Mouse (Mus musculus) liver, embryonic 11.5 days (tissue): ENCODE measurements around the gene Cela2a. TPM values are rescaled to one million over a fixed set of nuclear protein-coding genes. Genes with fewer than 3 reads are reported as not detected.
"Not testable (repeated sequence)": the region's sequence is repeated elsewhere in the genome, so short reads cannot be mapped to it uniquely, and the experiment has no call there.

Experiments used
- ATAC-seq: fragments of 200-750 bp; cut with Nextera tagmentation; replicated peaks from 2 replicates; pipeline ENCODE4 v1.8.0; 2017; ENCODE audit warnings: moderate number of reproducible peaks, mild to moderate bottlenecking, moderate TSS enrichment, moderate library complexity; ENCODE audit not compliant: low FRiP score
- DNase-seq: peaks from one replicate; pipeline ENCODE4 v3.0.0-alpha.2; 2017; ENCODE audit warnings: low spot score
- H3K27ac ChIP-seq: fragments of 300-500 bp; sonication (generic); 2 replicates; pipeline ENCODE4 v1.5.1; 2014; ENCODE audit warnings: mild to moderate bottlenecking, low read depth, low read length, control low read depth
- H3K27me3 ChIP-seq: fragments of 300-500 bp; sonication (generic); replicated peaks from 2 replicates; pipeline ENCODE4 v1.6.1; 2014; ENCODE audit warnings: low read length, mixed read lengths; ENCODE audit not compliant: control insufficient read depth, insufficient read depth
- H3K36me3 ChIP-seq: fragments of 300-500 bp; sonication (generic); 2 replicates; pipeline ENCODE4 v1.6.1; 2014; ENCODE audit warnings: mild to moderate bottlenecking, low read length, moderate library complexity, mixed read lengths; ENCODE audit not compliant: control insufficient read depth, insufficient read depth
- H3K4me1 ChIP-seq: fragments of 300-500 bp; sonication (generic); replicated peaks from 2 replicates; pipeline ENCODE4 v1.6.1; 2014; ENCODE audit warnings: low read length, mixed read lengths; ENCODE audit not compliant: control insufficient read depth, insufficient read depth
- H3K4me2 ChIP-seq: fragments of 300-500 bp; sonication (generic); 2 replicates; pipeline ENCODE4 v1.6.1; 2014; ENCODE audit warnings: mild to moderate bottlenecking, control low read depth, moderate library complexity
- H3K4me3 ChIP-seq: fragments of 300-500 bp; sonication (generic); 2 replicates; pipeline ENCODE4 v1.5.1; 2014; ENCODE audit warnings: low read depth, low read length, control low read depth
- H3K9ac ChIP-seq: fragments of 300-500 bp; sonication (generic); 2 replicates; pipeline ENCODE4 v1.6.1; 2014; ENCODE audit warnings: low read depth, low read length, control low read depth
- H3K9me3 ChIP-seq: fragments of 300-500 bp; sonication (generic); 2 replicates; pipeline ENCODE4 v1.6.1; 2016; ENCODE audit warnings: low read length, inconsistent platforms, mixed read lengths; ENCODE audit not compliant: control insufficient read depth
- WGBS: fragments of 180-500 bp; shearing (Covaris S2); extraction: QIAGEN DNeasy Blood & Tissue Kit; methylation state at CpG from one replicate; pipeline ENCODE4 v1.1.7; 2014; 5-methylcytosine and 5-hydroxymethylcytosine counted together
- polyA plus RNA-seq: library from polyadenylated mRNA; unstranded; fragments of >200 nt; fragmentation: Nextera tagmentation; extraction: Ambion mirVana; gene quantifications from 2 replicates; pipeline ENCODE4 v1.2.1, GENCODE M21; 2014

The Cela2a gene
- polyA plus RNA-seq, 1 experiment from 2014 or later, result not detected

GRCm38 (mm10) chr4:141779828-141780227 lies 46.1 kb downstream of the Cela2a start:
- H3K27ac ChIP-seq, result no peak overlapping the region
- H3K36me3 ChIP-seq, result peaks cover 42% of the 10 kb centered on the region
- H3K4me1 ChIP-seq, result no peaks in the 10 kb centered on the region
- 90% methylated on average over 8 of the region's 8 CpGs for WGBS
- no peak for ATAC-seq
- H3K4me2 ChIP-seq, result no peak overlapping the region
- no peak overlapping the region for H3K4me3 ChIP-seq
- H3K9ac ChIP-seq, result no peak overlapping the region
- no peaks in the 10 kb centered on the region for H3K9me3 ChIP-seq
- no peaks in the 10 kb centered on the region for H3K27me3 ChIP-seq
- no peak for DNase-seq

- H3K27ac ChIP-seq, H3K27me3 ChIP-seq, ATAC-seq, H3K4me2 ChIP-seq, H3K4me3 ChIP-seq, H3K9ac ChIP-seq, DNase-seq, H3K9me3 ChIP-seq: not testable (repeated sequence)
- WGBS, result 81% methylated on average over 4 of the region's 4 CpGs
- Histone ChIP-seq H3K4me1 (peaks cover 26% of the 10 kb centered on the region), H3K36me3 (peaks cover 34% of the 10 kb centered on the region)
Observed at GRCm38 (mm10) chr4:141773019-141773418, 52.9 kb downstream of the Cela2a start.

- Histone ChIP-seq H3K27ac (peak overlapping the region; percentile 61), H3K9me3 (no peaks in the 10 kb centered on the region), H3K4me2 (peak overlapping the region; percentile 8; the same call in 1 of the 2 replicates), H3K9ac (no peak overlapping the region; the same call in 1 of the 2 replicates), H3K4me1 (peaks cover 38% of the 10 kb centered on the region), H3K36me3 (peaks cover 37% of the 10 kb centered on the region), H3K4me3 (no peak overlapping the region), H3K27me3 (no peaks in the 10 kb centered on the region)
- 58% methylated on average over 8 of the region's 8 CpGs for WGBS
- DNase-seq (no peak), ATAC-seq (peak; percentile 19)
Observed at GRCm38 (mm10) chr4:141771823-141772222, 54.1 kb downstream of the Cela2a start.

GRCm38 (mm10) chr4:141769501-141770160 lies 56.3 kb downstream of the Cela2a start:
- H3K9ac ChIP-seq, result no peak overlapping the region

GRCm38 (mm10) chr4:141767353-141768036 lies 58.5 kb downstream of the Cela2a start:
- 59% methylated on average over 19 of the region's 19 CpGs for WGBS
- H3K4me1 ChIP-seq, result peaks cover 37% of the 10 kb centered on the region

More at GRCm38 (mm10) chr4:141769501-141770160, 56.3 kb downstream of the Cela2a start:
- DNase-seq, result no peak
- ATAC-seq, result no peak
- H3K27me3 ChIP-seq, result no peaks in the 10 kb centered on the region
- 66% methylated on average over 8 of the region's 8 CpGs for WGBS
- no peak overlapping the region for H3K27ac ChIP-seq
- H3K4me2 ChIP-seq, result no peak overlapping the region
- H3K36me3 ChIP-seq, result peaks cover 28% of the 10 kb centered on the region
- peaks cover 38% of the 10 kb centered on the region for H3K4me1 ChIP-seq
- no peak overlapping the region for H3K4me3 ChIP-seq
- no peaks in the 10 kb centered on the region for H3K9me3 ChIP-seq

GRCm38 (mm10) chr4:141766668-141767352 lies 59.1 kb downstream of the Cela2a start:
- ATAC-seq, result no peak
- peak overlapping the region; percentile 79 for H3K27ac ChIP-seq
- no peaks in the 10 kb centered on the region for H3K9me3 ChIP-seq
- WGBS, result 73% methylated on average over 19 of the region's 19 CpGs
- H3K4me3 ChIP-seq, result no peak overlapping the region
- no peak for DNase-seq
- H3K9ac ChIP-seq, result peak overlapping the region; percentile 40
- H3K27me3 ChIP-seq, result no peaks in the 10 kb centered on the region
- peaks cover 28% of the 10 kb centered on the region; the same call in 1 of the 2 replicates for H3K36me3 ChIP-seq
- H3K4me1 ChIP-seq, result peaks cover 33% of the 10 kb centered on the region
- peak overlapping the region; percentile 43 for H3K4me2 ChIP-seq

More at GRCm38 (mm10) chr4:141767353-141768036, 58.5 kb downstream of the Cela2a start:
- ATAC-seq (peak; percentile 86), DNase-seq (no peak)
- Histone ChIP-seq H3K4me3 (0 out of 2 replicates have a peak overlapping the region, but pooled peaks have one; percentile 10), H3K9me3 (no peaks in the 10 kb centered on the region), H3K36me3 (peaks cover 29% of the 10 kb centered on the region), H3K4me2 (peak overlapping the region; percentile 43), H3K27me3 (no peaks in the 10 kb centered on the region), H3K9ac (peak overlapping the region; percentile 40), H3K27ac (peak overlapping the region; percentile 79)

GRCm38 (mm10) chr4:141766316-141766667 lies 59.7 kb downstream of the Cela2a start:
- no peak overlapping the region for H3K4me3 ChIP-seq
- peak overlapping the region; percentile 79; the same call in 1 of the 2 replicates for H3K27ac ChIP-seq
- WGBS, result 76% methylated on average over 8 of the region's 8 CpGs
- ATAC-seq (no peak), DNase-seq (no peak)
- no peaks in the 10 kb centered on the region for H3K27me3 ChIP-seq
- H3K9ac ChIP-seq, result no peak overlapping the region
- no peaks in the 10 kb centered on the region for H3K9me3 ChIP-seq
- H3K4me2 ChIP-seq, result no peak overlapping the region
- peaks cover 28% of the 10 kb centered on the region; the same call in 1 of the 2 replicates for H3K36me3 ChIP-seq
- peaks cover 28% of the 10 kb centered on the region for H3K4me1 ChIP-seq

- Histone ChIP-seq H3K9me3 (no peaks in the 10 kb centered on the region), H3K4me2 (no peak overlapping the region), H3K9ac (no peak overlapping the region), H3K27ac (no peak overlapping the region), H3K36me3 (peaks cover 21% of the 10 kb centered on the region; the same call in 1 of the 2 replicates), H3K27me3 (no peaks in the 10 kb centered on the region), H3K4me3 (no peak overlapping the region), H3K4me1 (peaks cover 18% of the 10 kb centered on the region)
- DNase-seq (no peak), ATAC-seq (no peak)
- 96% methylated on average over 3 of the region's 3 CpGs for WGBS
Observed at GRCm38 (mm10) chr4:141765008-141765407, 61.0 kb downstream of the Cela2a start.
